Mouse (Mus musculus): ENCODE data around the gene Nudt11.
"Not testable (repeated sequence)": the region's sequence is repeated elsewhere in the genome, so short reads cannot be mapped to it uniquely, and the experiment has no call there.

Gene Nudt11

DNA sequence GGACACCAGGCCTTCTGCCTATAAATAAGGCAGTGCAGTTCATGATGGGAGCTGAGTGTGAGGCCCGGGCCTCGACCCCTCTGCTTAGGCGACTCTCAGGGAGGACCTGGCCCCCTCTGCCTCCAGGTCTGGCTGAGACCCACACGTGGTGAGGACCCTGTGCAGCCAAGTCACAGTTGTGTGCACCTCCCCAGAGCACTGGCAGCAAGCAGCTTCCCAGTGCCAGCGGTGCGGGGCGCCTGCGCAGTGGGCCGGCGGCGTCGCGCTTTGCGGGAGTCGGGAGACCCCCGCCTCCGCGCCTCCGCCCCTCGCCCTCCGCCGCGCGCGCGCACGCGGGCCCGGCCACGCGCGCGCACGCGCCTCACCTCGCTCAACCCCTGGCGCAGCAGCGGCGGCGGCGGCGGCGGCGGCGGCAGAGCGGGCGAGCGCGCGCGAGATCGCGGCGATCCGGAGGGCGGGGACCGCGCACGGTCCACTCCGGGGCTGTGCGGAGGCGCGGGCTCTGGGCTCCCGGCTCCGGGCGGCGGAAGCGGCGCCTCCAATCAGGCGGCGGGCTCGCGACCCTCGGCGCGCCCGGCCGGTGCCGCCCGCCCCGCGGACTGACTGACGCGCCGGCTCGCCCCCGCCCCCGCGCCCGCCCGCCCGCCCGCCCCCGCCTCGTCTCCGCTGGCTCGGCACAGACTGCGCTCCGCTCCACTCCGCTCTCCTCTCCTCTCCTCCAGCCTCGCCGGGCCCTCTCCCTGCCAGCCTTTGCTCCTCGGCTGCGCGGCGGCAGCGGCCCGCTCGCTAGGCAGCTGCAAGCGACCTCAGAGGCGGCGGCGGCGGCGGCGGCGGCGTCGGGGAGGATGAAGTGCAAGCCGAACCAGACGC lies at the start of gene Nudt11:
Nudt11 (plus strand) TSS at position 388 of the 870 bp plus-strand sequence.
- DNase-seq (ENCODE audit: low read depth, low spot score): not testable (repeated sequence)

DNA sequence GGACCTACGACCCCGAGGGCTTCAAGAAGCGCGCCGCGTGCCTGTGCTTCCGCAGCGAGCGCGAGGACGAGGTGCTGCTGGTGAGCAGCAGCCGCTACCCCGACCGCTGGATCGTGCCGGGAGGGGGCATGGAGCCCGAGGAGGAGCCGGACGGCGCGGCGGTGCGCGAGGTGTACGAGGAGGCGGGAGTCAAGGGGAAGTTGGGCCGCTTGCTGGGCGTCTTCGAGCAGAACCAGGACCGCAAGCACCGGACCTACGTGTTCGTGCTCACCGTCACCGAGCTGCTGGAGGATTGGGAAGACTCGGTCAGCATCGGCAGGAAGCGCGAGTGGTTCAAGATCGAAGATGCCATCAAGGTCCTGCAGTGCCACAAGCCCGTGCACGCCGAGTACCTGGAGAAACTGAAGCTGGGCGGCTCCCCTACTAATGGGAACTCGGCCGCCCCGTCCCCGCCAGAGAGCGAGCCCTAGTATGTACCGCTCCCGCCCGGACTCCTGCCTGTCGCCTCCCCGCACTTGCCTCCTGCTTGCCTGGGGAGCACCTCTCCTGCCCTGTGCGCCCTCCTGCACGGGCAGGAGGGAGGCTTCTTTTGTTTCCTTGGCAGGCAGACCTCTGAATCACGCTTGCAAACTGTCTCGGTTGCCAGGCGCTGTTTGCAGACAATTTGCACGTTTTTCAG lies 822 bp downstream of the Nudt11 start:
- not testable (repeated sequence) for DNase-seq (ENCODE audit: low read depth, low spot score)

DNA sequence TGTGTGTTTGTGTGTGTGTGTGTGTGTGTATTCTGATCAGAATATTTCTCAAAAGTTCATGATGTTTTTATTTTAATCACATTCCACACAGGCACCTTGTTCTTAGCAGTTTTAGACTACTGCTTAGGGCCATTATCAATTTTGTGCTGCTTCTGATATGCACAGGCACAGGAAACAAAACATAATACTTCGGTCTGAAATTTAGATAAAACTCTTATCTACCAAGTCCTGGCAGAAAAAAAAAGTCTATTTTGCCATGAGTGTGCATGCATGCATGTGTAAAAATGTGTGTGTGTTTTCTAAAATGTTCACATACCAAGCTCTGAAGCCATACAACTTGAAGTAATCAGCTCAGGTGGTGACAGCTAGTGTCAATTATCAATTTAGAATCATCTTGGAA lies 14.3 kb downstream of the Nudt11 start:
- no peak for DNase-seq (ENCODE audit: low read depth, low spot score)

DNA sequence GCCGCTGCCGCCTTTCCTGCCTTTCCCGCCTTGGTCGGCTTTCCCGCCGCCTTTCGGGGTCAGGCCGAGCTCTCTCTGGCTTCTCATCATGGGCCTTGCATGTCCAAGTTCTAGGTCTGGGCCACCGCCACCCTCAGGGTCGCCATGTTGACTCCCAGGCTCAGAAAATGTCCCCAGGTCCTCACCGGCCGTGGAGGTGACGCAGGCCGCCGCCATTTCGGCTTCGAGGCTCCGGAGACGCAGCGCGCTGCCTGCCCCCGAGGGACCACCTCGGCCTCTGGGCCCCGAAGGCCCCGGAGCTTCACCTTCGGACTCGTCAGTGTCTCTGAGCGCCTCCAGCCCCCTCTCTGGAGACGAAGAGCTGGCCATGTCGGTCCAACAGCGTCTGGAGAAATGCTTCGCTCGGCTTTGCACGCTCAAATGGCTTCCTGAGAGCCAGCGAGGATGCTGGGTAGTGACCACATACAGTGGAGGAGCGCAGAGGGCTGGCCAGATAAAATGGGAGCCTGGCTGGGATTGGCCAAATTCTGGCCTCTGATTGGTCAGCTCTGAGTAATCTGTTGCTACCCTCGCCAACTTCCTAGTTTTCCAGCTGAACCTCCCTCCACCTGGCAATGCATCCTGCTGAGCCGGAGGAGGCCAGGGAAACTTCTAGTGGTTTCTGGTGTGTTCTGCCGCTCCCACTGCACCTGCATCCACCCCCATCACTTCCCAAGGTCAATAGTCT lies 35.9 kb downstream of the Nudt11 start, which contains the start of gene AU022751:
AU022751 (minus strand) TSS at position 466 of the 727 bp plus-strand sequence.
- no peak for DNase-seq (ENCODE audit: low read depth, low spot score)

DNA sequence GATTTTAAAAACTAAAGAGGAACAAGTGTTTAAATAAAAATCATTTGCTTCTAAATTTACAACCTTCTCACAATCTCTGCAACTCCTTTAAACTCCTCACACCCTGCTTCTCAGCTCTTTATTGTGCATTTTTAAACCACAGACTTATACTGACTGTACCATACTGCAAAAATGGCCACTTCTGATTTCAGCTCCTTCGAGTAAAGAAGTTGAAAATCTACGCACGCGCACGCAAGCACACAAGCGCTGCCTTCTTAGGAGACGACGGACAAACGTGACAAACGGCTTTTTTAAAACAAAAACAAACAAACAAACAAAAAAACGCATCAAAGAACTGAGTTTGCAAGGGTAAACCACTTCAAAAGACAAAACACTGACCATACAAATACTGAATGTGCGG lies 44.3 kb downstream of the Nudt11 start:
- peak; percentile 50 for DNase-seq (ENCODE audit: low read depth, low spot score)

DNA sequence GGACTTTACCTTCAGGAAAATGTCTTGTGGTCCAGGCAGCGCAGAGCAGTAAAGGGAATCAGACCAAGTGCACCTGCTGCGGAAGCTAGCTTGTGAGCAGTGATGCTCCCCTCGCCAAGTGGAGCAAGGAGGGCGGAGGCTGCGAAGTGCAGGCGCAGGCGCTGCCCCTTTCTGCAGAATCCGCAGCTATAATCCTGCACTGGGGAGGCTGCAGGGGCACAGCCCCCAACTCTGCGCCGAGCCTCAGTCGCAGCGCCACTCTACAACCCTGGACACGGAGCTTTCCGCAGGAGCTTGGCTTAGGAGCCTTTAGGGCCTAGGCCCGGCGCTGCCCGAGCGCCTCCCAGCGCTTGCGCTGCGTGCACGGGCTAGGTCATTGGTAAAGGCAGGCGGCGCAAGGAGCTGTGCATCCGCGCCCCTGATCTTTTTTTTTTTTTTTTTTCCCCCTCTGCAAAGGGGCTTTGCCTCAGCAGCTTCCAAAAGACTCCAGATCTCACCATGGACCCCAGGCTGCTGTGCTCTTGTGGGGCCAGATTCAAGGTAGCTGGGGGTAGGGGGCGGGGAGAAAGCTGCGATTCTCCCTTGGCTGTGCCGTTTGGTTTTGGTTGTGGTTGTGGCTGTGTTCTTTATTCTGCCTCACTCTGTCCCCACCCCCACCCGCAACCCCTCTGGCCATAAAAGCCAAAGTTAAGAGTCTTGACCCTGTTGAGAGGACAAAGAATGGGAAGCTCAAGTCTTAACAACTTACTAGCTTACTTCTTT lies 44.9 kb downstream of the Nudt11 start:
- peak; percentile 36 for DNase-seq (ENCODE audit: low read depth, low spot score)

Data from telencephalon, adult 2 months (tissue).